Mouse (Mus musculus): ENCODE measurements around the gene Tpsb2. TPM values are rescaled to one million over a fixed set of nuclear protein-coding genes. Genes with fewer than 3 reads are reported as not detected.

Tpsb2 gene
- polyA plus RNA-seq, 1 experiment from 2014 or later: not detected

DNA sequence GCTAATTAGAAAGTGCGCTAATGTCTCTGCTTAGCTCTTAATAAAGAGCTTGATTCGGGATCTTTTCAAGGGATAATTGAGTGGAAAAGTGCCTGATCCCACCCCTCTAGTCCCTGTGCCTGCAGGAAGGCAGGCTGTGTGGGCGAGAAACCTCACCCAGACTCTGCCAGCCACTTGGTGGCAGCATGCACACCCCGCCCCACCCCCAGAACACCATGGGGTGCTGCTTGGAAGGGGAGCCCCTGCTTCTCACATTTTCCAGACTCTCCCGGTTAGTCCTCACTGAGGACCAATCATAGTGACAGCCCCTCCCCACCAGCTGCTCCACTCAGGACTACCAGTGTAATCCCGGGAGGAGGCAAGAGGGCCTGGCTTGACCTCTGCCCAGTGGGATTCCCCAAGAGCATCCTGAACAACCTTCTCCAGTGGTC, 39.9 kb downstream of the Tpsb2 start:
- CTCF ChIA-PET: no interaction called here
- ATAC-seq (no peak), DNase-seq (ENCODE audit: low read depth, low spot score) (no peak)

DNA sequence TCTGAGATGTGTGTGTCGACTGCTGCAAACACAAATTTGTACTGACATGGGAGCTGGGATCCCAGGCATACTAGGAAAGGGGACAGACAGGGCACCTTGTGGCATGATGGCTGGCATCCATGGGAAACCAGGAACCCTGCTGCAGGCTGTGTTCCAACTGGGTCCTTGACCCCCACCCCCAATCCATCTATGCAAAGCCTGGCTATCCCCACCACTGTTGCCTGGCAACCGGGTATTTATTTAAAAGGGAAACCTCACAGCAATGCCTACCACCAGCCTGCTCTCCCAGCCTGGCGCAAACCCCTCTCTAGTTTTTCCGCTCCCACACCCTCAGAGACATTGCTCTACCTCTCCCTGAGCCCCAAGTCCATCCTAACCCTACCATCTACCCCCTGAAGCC, 41.2 kb downstream of the Tpsb2 start:
- TF ChIP-seq CTCF (IDR thresholded peaks at IDR 0.05): no peak
- H3K27me3 ChIP-seq: no peaks in the 10 kb centered on the region
- ChIA-PET POLR2A (no interaction called here), CTCF (no interaction called here)
- no peak for ATAC-seq
- in situ Hi-C loops (cut with MboI; ENCODE audit: low pct_unique_long_range_greater_than_20kb): no loop called here
- DNase-seq (ENCODE audit: low read depth, low spot score): no peak

More for the DNA sequence above, 39.9 kb downstream of the Tpsb2 start:
- POLR2A ChIA-PET: no interaction called here
- in situ Hi-C loops (cut with MboI; ENCODE audit: low pct_unique_long_range_greater_than_20kb): no loop called here
- H3K27me3 ChIP-seq: no peaks in the 10 kb centered on the region
- TF ChIP-seq CTCF (IDR thresholded peaks at IDR 0.05): no peak

- TF ChIP-seq CTCF (IDR thresholded peaks at IDR 0.05): no peak
- CTCF ChIA-PET: no interaction called here
- DNase-seq (ENCODE audit: low read depth, low spot score) (no peak), ATAC-seq (no peak)
- POLR2A ChIA-PET: no interaction called here
- in situ Hi-C loops (cut with MboI; ENCODE audit: low pct_unique_long_range_greater_than_20kb): no loop called here
- H3K27me3 ChIP-seq: no peaks in the 10 kb centered on the region
Measured at GRCm38 (mm10) chr17:25408302-25408999, 42.3 kb downstream of the Tpsb2 start.

- in situ Hi-C loops (cut with MboI; ENCODE audit: low pct_unique_long_range_greater_than_20kb): no loop called here
- no peak for ATAC-seq
- CTCF ChIA-PET: no interaction called here
- H3K27me3 ChIP-seq: no peaks in the 10 kb centered on the region
- POLR2A ChIA-PET: no interaction called here
- DNase-seq (ENCODE audit: low read depth, low spot score): no peak
- TF ChIP-seq CTCF (IDR thresholded peaks at IDR 0.05): no peak
Measured at GRCm38 (mm10) chr17:25409621-25410020, 43.5 kb downstream of the Tpsb2 start.

GRCm38 (mm10) chr17:25410180-25410579, 44.1 kb downstream of the Tpsb2 start:
- H3K27me3 ChIP-seq: no peaks in the 10 kb centered on the region
- in situ Hi-C loops (cut with MboI; ENCODE audit: low pct_unique_long_range_greater_than_20kb): no loop called here
- ChIA-PET POLR2A (no interaction called here), CTCF (interaction anchor here (1.5 kb wide), 1 partner anchor 10 kb away, joined by 3 read pairs; no protein-coding TSS in a partner anchor)
- ATAC-seq (no peak), DNase-seq (ENCODE audit: low read depth, low spot score) (no peak)
- TF ChIP-seq CTCF (IDR thresholded peaks at IDR 0.05): no peak

DNA sequence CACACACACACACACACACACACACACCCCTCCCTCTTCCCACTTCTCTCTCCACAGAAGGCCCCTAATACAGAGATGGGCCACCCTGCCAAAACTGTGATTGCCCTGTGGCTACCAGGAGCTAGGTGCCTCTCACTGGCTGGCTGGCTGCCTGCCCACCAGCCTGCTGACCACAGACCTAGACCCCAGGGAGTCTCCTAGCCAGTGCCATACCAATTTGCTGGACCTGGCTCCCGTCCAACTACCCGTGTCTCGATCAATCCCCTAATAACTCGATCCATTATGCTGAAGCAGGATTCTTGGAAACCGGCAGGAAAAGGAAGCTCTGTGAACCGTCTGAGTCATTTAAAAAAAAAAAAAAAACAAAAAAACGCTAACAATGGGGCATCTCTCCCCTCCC, 44.7 kb downstream of the Tpsb2 start:
- ChIA-PET CTCF (interaction anchor here (1.3 to 1.5 kb wide), 2 partner anchors 10 to 125 kb away, joined by 3 read pairs; no protein-coding TSS in a partner anchor), POLR2A (no interaction called here)
- peak; percentile 28 for DNase-seq (ENCODE audit: low read depth, low spot score)
- TF ChIP-seq CTCF (IDR thresholded peaks at IDR 0.05): no peak
- ATAC-seq: no peak
- no peaks in the 10 kb centered on the region for H3K27me3 ChIP-seq
- in situ Hi-C loops (cut with MboI; ENCODE audit: low pct_unique_long_range_greater_than_20kb): no loop called here

- no peak for ATAC-seq
- in situ Hi-C loops (cut with MboI; ENCODE audit: low pct_unique_long_range_greater_than_20kb): no loop called here
- ChIA-PET CTCF (interaction anchor here (1.3 to 1.5 kb wide), 2 partner anchors 9 to 126 kb away, joined by 3 read pairs; no protein-coding TSS in a partner anchor), POLR2A (no interaction called here)
- H3K27me3 ChIP-seq: no peaks in the 10 kb centered on the region
- DNase-seq (ENCODE audit: low read depth, low spot score): no peak
- no peak for TF ChIP-seq CTCF (IDR thresholded peaks at IDR 0.05)
Measured at GRCm38 (mm10) chr17:25411251-25411650, 45.1 kb downstream of the Tpsb2 start.

- DNase-seq (ENCODE audit: low read depth, low spot score): no peak
- ATAC-seq: no peak
- H3K27me3 ChIP-seq: no peaks in the 10 kb centered on the region
- no peak for TF ChIP-seq CTCF (IDR thresholded peaks at IDR 0.05)
- in situ Hi-C loops (cut with MboI; ENCODE audit: low pct_unique_long_range_greater_than_20kb): no loop called here
- POLR2A ChIA-PET: no interaction called here
- CTCF ChIA-PET: no interaction called here
Measured at GRCm38 (mm10) chr17:25414209-25414608, 48.1 kb downstream of the Tpsb2 start.

DNA sequence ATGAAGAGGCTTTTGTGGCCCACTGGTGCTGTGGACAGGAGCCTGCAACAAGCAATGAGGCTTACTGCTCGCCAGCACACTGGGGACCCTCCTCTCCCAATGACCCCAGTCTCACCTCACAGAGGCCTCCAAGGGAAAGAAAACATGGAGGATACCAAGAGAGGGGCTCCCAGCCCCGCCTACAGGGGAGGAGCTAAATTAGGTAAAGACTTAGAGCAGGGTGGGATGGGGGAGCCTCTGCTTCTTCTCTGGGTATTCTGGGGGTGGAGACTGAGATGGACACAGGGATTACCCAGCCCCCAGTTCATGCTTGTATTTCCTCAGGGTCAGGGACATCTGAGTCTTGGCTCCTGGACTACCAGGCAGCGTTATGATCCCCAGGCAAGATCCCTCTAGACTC, 48.8 kb downstream of the Tpsb2 start:
- no peak for TF ChIP-seq CTCF (IDR thresholded peaks at IDR 0.05)
- ChIA-PET CTCF (no interaction called here), POLR2A (no interaction called here)
- ATAC-seq (no peak), DNase-seq (ENCODE audit: low read depth, low spot score) (no peak)
- in situ Hi-C loops (cut with MboI; ENCODE audit: low pct_unique_long_range_greater_than_20kb): no loop called here
- no peaks in the 10 kb centered on the region for H3K27me3 ChIP-seq

GRCm38 (mm10) chr17:25415421-25415913, 49.4 kb downstream of the Tpsb2 start:
- H3K27me3 ChIP-seq: no peaks in the 10 kb centered on the region
- CTCF ChIA-PET: no interaction called here
- DNase-seq (ENCODE audit: low read depth, low spot score) (no peak), ATAC-seq (no peak)
- no peak for TF ChIP-seq CTCF (IDR thresholded peaks at IDR 0.05)
- in situ Hi-C loops (cut with MboI; ENCODE audit: low pct_unique_long_range_greater_than_20kb): no loop called here
- POLR2A ChIA-PET: no interaction called here

- in situ Hi-C loops (cut with MboI; ENCODE audit: low pct_unique_long_range_greater_than_20kb): no loop called here
- no peak for TF ChIP-seq CTCF (IDR thresholded peaks at IDR 0.05)
- ChIA-PET POLR2A (no interaction called here), CTCF (no interaction called here)
- no peak for ATAC-seq
- no peaks in the 10 kb centered on the region for H3K27me3 ChIP-seq
- DNase-seq (ENCODE audit: low read depth, low spot score): no peak
Measured at GRCm38 (mm10) chr17:25416219-25416618, 50.1 kb downstream of the Tpsb2 start.

DNA sequence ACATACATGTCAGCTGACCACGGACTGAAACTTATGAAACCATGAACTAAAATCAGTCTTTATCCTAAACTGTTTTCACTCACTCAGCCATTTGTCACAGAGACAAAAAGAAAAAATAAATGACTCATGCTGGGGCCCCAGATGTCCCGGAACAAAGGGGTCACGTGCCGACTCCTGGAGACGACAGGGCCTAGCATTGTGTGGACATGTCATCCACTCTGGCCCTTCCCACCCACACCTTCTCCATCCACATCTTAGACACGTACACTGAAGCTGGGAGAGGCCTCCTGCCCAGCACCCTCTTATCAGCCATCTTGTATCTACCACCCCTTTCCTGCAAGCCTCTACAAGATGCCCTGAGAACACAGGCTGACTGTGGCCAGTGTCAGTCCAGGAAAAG, 51.9 kb downstream of the Tpsb2 start:
- ATAC-seq (no peak), DNase-seq (ENCODE audit: low read depth, low spot score) (no peak)
- ChIA-PET CTCF (no interaction called here), POLR2A (no interaction called here)
- H3K27me3 ChIP-seq: peaks cover 10% of the 10 kb centered on the region
- in situ Hi-C loops (cut with MboI; ENCODE audit: low pct_unique_long_range_greater_than_20kb): no loop called here
- TF ChIP-seq CTCF (IDR thresholded peaks at IDR 0.05): no peak

Other genes with a start within 250 kb of the Tpsb2 start
- gene Ptx4, start 245.5 kb upstream of the Tpsb2 start, polyA plus RNA-seq (2021): 0.05 TPM
- 47.5 TPM for gene Clcn7, start 232.9 kb upstream of the Tpsb2 start, polyA plus RNA-seq (2021)
- 0.32 TPM for gene Ccdc154, start 203.8 kb upstream of the Tpsb2 start, polyA plus RNA-seq (2021)
- gene Gm38655, start 190.8 kb upstream of the Tpsb2 start, polyA plus RNA-seq (2021): not detected
- gene BC003965, start 181.8 kb upstream of the Tpsb2 start, polyA plus RNA-seq (2021): 14.8 TPM
- gene Unkl, start 177.9 kb upstream of the Tpsb2 start, polyA plus RNA-seq (2021): 9.8 TPM
- gene Gnptg, start 126.2 kb upstream of the Tpsb2 start, polyA plus RNA-seq (2021): 43.1 TPM
- 40.6 TPM for gene Tsr3, start 126.1 kb upstream of the Tpsb2 start, polyA plus RNA-seq (2021)
- 0.12 TPM for gene Baiap3, start 109.9 kb upstream of the Tpsb2 start, polyA plus RNA-seq (2021)
- gene Ube2i, start 91.7 kb upstream of the Tpsb2 start, polyA plus RNA-seq (2021): 437 TPM
- gene Prss34, start 67.9 kb upstream of the Tpsb2 start, polyA plus RNA-seq (2021): not detected
- not detected for gene Prss28, start 57.7 kb upstream of the Tpsb2 start, polyA plus RNA-seq (2021)
- gene Prss29, start 47.7 kb upstream of the Tpsb2 start, polyA plus RNA-seq (2021): not detected
- gene Tpsab1, start 20.7 kb upstream of the Tpsb2 start, polyA plus RNA-seq (2021): not detected
- gene Tpsg1, start 3.0 kb downstream of the Tpsb2 start, polyA plus RNA-seq (2021): not detected
- gene Cacna1h, start 67.5 kb downstream of the Tpsb2 start, polyA plus RNA-seq (2021): 0.23 TPM
- gene Tekt4, start 88.3 kb downstream of the Tpsb2 start, polyA plus RNA-seq (2021): not detected
- gene Sstr5, start 131.0 kb downstream of the Tpsb2 start, polyA plus RNA-seq (2021): not detected
- gene Sox8, start 204.4 kb downstream of the Tpsb2 start, polyA plus RNA-seq (2021): 16.7 TPM
- gene Lmf1, start 212.8 kb downstream of the Tpsb2 start, polyA plus RNA-seq (2021): 40.2 TPM